Mouse (Mus musculus) ZHBTc4 (cell line): ENCODE measurements around the gene Gfer.

ENCODE experiments used
- DNase-seq: peaks from one replicate; pipeline ENCODE4 v3.0.0-alpha.2; 2011; ENCODE audit warnings: low read depth, low spot score

Gfer gene

GRCm38 (mm10) chr17:24696011-24696697 lies at the start of gene Gfer, which contains the start of gene Noxo1:
Gene Gfer, minus strand, starts transcription at chr17:24696156.
Gene Noxo1, plus strand, starts transcription at chr17:24696234.
- DNase-seq, result peak; percentile 92

DNA sequence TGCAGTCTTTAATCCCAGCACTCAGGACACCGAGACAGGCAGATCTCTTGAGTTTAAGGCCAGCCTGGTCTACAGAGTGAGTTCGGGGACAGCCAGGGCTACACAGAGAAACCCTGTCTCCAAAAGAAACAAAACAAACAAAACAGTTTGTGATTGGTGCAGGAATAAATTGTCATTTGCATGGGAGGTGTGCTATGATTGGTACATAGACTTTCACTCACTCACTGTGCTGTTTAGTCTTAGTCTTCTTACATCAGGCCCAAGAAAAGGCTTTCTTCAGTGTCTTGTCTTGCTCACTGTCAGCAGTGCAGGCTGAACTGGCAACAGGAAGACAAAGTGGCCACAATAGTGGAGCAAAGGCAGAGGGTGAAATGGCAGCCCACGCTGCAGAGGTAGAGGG lies 48.4 kb upstream of the Gfer start:
- no peak for DNase-seq

- DNase-seq, result no peak
Observed at GRCm38 (mm10) chr17:24743896-24744295, 47.9 kb upstream of the Gfer start.

GRCm38 (mm10) chr17:24742307-24742706 lies 46.4 kb upstream of the Gfer start:
- no peak for DNase-seq

GRCm38 (mm10) chr17:24739926-24740325 lies 44.0 kb upstream of the Gfer start:
- DNase-seq, result no peak

DNA sequence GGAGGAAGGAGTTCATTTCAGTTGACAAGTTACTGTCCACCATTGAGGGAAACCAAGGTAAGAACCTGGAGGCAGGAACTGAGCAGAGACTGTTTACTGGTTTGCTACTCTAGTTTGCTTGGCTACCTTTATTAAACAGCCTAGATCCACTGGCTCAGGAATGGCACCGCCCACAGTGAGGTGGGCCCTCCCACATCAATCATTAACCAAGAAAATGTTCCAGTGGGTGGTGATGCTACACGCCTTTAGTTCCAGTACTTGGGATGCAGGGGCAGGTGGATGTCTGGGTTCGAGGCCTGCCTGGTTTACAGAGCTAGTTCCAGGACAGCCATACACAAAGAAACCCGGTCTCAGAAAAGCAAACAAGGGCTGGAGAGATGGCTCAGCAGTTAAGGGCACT lies 42.3 kb upstream of the Gfer start:
- DNase-seq, result no peak

- no peak for DNase-seq
Observed at GRCm38 (mm10) chr17:24737135-24737810, 41.3 kb upstream of the Gfer start.

- peak; percentile 100 for DNase-seq
Observed at GRCm38 (mm10) chr17:24736330-24737051, 40.5 kb upstream of the Gfer start, which contains the start of gene Msrb1. Gene Msrb1, plus strand, starts transcription at chr17:24736642.

GRCm38 (mm10) chr17:24735446-24735845 lies 39.5 kb upstream of the Gfer start:
- no peak for DNase-seq

- no peak for DNase-seq
Observed at GRCm38 (mm10) chr17:24734513-24734912, 38.6 kb upstream of the Gfer start.

DNA sequence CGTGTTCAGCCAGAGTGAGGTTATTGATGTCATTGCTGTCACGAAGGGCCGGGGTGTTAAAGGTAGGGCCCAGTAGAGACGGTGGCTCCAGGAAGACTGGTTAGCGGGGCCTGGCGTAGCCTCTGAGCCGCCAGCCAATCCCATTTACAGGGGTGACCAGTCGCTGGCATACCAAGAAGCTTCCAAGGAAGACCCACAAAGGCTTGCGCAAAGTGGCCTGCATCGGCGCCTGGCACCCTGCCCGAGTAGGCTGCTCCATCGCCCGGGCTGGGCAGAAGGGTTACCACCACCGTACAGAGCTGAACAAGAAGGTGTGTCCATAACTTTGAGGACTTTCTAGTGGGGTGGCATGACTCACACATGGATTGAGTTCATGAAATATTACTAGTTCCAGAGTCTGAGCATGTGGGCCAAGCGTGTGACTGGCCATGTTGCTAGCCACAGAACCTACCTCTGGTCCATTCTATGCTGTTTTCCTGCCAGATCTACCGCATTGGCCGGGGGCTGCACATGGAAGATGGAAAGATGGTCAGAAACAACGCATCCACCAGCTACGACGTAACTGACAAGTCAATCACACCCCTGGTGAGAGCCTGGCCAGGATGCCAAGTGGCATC lies 37.6 kb upstream of the Gfer start:
- DNase-seq, result no peak

- DNase-seq, result no peak
Observed at GRCm38 (mm10) chr17:24732233-24732935, 36.4 kb upstream of the Gfer start.

GRCm38 (mm10) chr17:24730787-24731186 lies 34.8 kb upstream of the Gfer start:
- DNase-seq, result no peak

DNA sequence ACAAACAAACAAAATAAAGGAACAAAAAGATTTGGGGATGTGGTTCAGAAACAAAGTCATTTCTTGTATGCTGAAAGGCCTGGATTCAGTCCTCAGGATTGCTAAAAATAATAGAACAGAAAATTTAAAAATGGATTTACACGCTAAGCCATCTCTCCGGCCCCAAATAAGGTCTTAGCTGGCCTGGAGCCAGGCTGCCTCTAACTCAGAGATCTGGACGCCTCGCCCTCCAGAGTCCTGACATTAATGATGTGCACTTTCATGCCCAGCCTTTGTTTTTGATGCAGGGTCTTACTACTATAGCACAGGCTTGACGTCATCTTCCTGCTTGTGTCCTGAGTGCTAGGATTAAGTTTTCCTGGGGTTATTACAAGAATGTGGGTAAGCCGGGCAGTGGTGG lies 33.1 kb upstream of the Gfer start:
- no peak for DNase-seq

GRCm38 (mm10) chr17:24728184-24728583 lies 32.2 kb upstream of the Gfer start:
- no peak for DNase-seq

DNA sequence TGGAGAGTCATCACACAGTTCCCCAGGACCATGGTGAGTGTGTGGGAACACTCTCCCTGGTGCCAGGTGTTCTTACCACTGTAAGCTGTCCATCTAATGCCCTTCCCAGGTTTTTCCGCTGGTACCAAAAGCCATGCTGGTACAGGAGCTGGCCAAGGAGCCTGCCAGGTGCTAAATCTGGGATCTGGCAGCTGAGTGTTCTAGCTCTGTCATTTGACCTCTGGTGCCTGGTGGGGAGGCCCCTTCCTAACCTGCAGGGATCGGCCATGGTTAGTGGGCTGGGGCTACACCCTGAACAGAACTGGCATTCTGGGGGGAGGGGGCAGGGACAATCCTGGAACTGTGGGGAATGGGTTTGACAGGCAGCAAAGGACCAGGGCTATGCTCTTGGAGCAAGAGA lies 31.7 kb upstream of the Gfer start, which contains the start of gene Rpl3l:
Gene Rpl3l (plus strand): TSS at position 203 of the 400 bp plus-strand sequence.
- no peak for DNase-seq

DNA sequence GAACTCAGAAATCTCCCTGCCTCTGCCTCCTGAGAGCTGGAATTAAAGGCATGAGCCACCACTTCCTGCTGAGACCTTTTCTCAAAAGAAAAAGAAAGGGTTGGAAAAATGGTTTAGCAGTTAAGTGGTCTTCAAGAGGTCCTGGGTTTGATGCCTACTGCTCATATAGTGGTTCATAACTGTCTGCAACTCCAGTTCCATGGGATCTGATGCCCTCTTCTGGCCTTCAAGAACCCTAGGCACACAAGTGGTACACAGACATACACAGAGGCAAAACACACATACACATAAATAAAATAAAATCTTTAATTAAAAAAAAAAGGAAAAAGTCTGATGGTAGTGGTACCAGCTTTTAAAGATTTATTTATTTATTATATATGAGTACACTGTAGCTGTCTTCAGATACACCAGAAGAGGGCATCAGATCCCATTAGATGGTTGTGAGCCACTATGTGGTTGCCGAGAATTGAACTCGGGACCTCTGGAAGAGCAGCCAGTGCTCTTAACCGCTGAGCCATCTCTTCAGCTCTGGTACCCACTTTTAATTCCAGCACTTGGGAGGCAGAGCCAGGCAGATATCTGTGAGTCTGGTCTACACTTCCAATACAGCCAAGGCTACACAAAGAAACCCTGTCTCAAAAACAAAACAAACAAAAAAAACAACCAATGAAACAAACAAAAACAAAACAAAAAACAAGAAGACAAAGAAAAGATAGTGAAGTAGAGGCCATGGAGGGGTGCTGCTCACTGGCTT lies 29.9 kb upstream of the Gfer start:
- DNase-seq, result no peak

DNA sequence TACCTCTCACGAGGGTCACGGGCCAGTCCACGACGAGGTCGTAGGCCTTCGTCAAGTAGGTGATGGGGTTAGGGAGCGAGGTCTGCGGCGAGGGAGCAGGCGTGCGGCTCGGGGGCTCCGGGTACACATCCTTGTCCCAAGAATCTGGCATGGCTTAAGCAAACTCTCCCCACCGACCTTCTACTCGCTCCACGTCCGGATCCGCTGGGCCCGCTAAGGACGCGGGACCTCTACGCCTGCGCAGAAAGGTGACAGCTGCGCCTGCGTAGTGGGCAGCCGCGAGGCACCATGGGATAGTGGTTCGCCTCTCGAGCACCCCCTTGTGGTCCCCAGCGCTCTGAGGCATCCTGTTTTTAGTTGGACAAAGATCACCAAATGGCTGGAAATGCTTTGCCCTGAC lies 28.2 kb upstream of the Gfer start, which contains the start of gene Ndufb10:
Gene Ndufb10 (minus strand): TSS at position 295 of the 400 bp plus-strand sequence.
- DNase-seq, result peak; percentile 97

DNA sequence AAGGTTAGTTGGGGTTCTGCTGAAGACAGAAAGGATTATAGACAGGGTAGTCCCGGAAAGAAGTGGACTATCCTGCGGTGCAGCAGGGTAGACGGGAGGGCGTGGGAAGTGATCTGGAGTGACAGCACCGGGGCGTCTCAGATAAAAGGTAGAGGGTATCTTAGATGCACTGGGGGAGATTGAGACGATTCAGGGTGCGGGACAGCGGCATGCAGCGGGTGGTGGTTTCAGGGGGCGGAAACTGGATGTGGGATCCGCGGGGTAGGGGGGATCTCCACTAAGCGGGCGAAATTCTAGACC lies 27.9 kb upstream of the Gfer start:
- peak; percentile 51 for DNase-seq

DNA sequence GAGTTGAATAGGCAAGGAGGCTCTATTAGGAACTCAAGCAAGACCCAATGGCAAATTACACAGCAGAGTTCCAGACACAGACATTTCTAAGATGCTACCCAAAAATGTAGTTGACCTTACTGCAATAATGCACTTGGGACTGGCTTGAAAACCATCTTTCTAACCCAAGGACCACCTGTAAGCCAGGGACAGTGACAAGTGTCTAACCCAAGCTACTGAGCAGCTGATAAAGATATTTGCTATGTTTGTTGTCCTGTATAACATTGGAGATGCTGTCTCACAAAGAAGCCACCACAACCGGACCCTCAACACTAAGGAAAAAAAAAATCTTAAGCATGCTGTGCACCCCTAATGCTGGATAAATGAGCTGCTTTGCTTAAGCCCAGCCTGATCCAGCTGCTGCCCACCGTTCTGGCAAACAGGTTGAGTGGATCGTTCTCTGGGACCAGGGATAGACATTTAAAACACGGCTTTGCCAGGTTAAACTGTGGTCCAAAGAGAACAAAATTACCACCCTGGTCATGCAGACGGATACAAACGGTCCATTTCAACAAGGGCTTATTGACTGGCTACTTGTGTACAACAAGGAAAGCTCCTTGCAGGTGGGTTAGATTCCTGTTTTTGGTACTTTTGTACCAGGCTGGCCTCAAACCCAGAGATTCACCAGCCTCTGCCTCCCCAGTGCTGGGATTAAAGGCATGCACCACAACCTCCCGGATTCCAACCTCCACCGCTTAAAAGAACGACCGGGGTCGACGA lies 27.3 kb upstream of the Gfer start:
- peak; percentile 65 for DNase-seq
